Mouse (Mus musculus) spleen, postnatal 10 days (tissue): ENCODE data around the gene Rnf157.

Experiments
- DNase-seq, 2 experiments: peaks; one replicate each; pipeline ENCODE4 v3.0.0; 2021 to 2022; ENCODE audit warnings: low spot score in 2 of 2

Rnf157 gene

GRCm38 (mm10) chr11:116337531-116337930 lies 75.3 kb downstream of the Rnf157 start:
- DNase-seq = no peak

- DNase-seq = no peak
Measured at GRCm38 (mm10) chr11:116337000-116337399, 75.8 kb downstream of the Rnf157 start.

- no peak for DNase-seq
Measured at GRCm38 (mm10) chr11:116336393-116336792, 76.4 kb downstream of the Rnf157 start.

GRCm38 (mm10) chr11:116335244-116336036 lies 77.4 kb downstream of the Rnf157 start, which contains the start of gene Foxj1:
Gene Foxj1, minus strand, starts transcription at chr11:116335399.
- peak; percentile 91 to 94 for DNase-seq

- no peak for DNase-seq
Measured at GRCm38 (mm10) chr11:116334417-116334782, 78.4 kb downstream of the Rnf157 start.

- no peak for DNase-seq
Measured at GRCm38 (mm10) chr11:116333526-116334416, 79.1 kb downstream of the Rnf157 start.

- no peak for DNase-seq
Measured at GRCm38 (mm10) chr11:116332983-116333270, 79.9 kb downstream of the Rnf157 start.

- no peak for DNase-seq
Measured at GRCm38 (mm10) chr11:116332232-116332982, 80.4 kb downstream of the Rnf157 start.

- no peak for DNase-seq
Measured at GRCm38 (mm10) chr11:116330211-116330518, 82.7 kb downstream of the Rnf157 start.

- DNase-seq = no peak
Measured at GRCm38 (mm10) chr11:116329314-116330210, 83.3 kb downstream of the Rnf157 start.

GRCm38 (mm10) chr11:116326963-116327603 lies 85.7 kb downstream of the Rnf157 start:
- DNase-seq = no peak

- peak; percentile 91 to 95 for DNase-seq
Measured at GRCm38 (mm10) chr11:116318719-116319659, 93.8 kb downstream of the Rnf157 start.

- DNase-seq = no peak
Measured at GRCm38 (mm10) chr11:116312359-116312758, 100.5 kb downstream of the Rnf157 start.

- no peak for DNase-seq
Measured at GRCm38 (mm10) chr11:116311169-116311568, 101.7 kb downstream of the Rnf157 start.

- no peak for DNase-seq
Measured at GRCm38 (mm10) chr11:116309601-116310000, 103.2 kb downstream of the Rnf157 start.

- peak in 1 of 2 experiments; percentile 53 for DNase-seq
Measured at GRCm38 (mm10) chr11:116307762-116308531, 104.9 kb downstream of the Rnf157 start.

GRCm38 (mm10) chr11:116307019-116307725 lies 105.7 kb downstream of the Rnf157 start, which contains the start of gene Exoc7:
Gene Exoc7, minus strand, starts transcription at chr11:116307233.
- no peak for DNase-seq
